Mouse (Mus musculus) liver, adult 2 months (tissue): Measurements from ENCODE around the gene Susd3.

ENCODE experiments used
- CTCF ChIP-seq: fragments of 200-500 bp; IDR thresholded peaks from 2 replicates; pipeline ENCODE4 v1.5.1; 2011; ENCODE audit warnings: low read depth, low read length, control low read depth
- POLR2A ChIP-seq: fragments of 200-500 bp; IDR thresholded peaks from 2 replicates; pipeline ENCODE4 v1.6.1; 2011; ENCODE audit warnings: low read length, control low read depth; ENCODE audit not compliant: insufficient read depth; ENCODE audit errors: extremely low read depth

- TF ChIP-seq CTCF = no peak
- no peak for TF ChIP-seq POLR2A
Measured at GRCm38 (mm10) chr13:49243492-49243891, 5.0 kb downstream of the Susd3 start.
